Mouse (Mus musculus) G1E (cell line): ENCODE results near the gene Neurod6.

Source experiments
- CTCF ChIP-seq: IDR thresholded peaks from 2 replicates; pipeline ENCODE4 v1.5.1; 2012; ENCODE audit warnings: low read depth, low read length, inconsistent platforms, mixed read lengths
- GATA1 ChIP-seq: IDR thresholded peaks from 2 replicates; pipeline ENCODE4 v1.6.1; 2012; ENCODE audit warnings: borderline replicate concordance, low read length, inconsistent platforms, mixed read lengths
- GATA2 ChIP-seq: IDR thresholded peaks from 2 replicates; pipeline ENCODE4 v1.6.1; 2012; ENCODE audit warnings: low read depth, low read length, inconsistent platforms, borderline replicate concordance
- TAL1 ChIP-seq: conservative IDR thresholded peaks from 2 replicates; pipeline ENCODE4 v1.6.1; 2012; ENCODE audit warnings: low read depth, low read length, inconsistent platforms, mixed read lengths

DNA sequence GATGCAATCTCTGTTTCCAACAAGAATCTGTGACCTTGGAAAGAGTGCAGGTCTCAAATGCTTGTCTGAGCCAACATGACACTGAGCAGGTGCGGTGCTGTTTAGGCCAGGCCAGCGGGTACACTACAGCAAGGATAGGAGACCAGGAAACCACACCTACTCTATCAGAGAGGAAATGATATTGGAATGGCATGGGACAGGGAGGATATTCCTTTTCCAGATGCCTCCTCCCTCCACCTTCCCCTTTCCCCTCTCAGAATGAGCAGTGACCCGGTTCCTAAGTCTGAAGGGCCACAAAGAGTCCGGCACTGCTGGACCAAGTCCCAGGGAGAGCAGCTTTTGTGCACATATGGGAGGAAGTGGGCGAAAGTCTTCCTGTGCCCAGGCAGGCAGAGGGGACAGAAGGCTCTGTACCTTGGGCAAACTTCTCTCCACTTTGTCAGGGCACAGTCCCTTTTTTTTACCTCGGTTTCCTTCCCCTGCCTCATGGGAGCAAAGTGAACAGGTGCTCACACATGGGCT, 4.9 kb downstream of the Neurod6 start:
- TF ChIP-seq CTCF (no peak), GATA2 (no peak), TAL1 (no peak), GATA1 (no peak)
